Mouse (Mus musculus) urinary bladder, postnatal 36 days (tissue): ENCODE results near the gene Rbpj.
"Not testable (repeated sequence)": the region's sequence is repeated elsewhere in the genome, so short reads cannot be mapped to it uniquely, and the experiment has no call there.

Source experiments
- DNase-seq, 2 experiments: peaks; one replicate each; pipeline ENCODE4 v3.0.0; 2022; ENCODE audit warnings: low spot score in 2 of 2, mixed read lengths in 1 of 2

Gene Rbpj

GRCm38 (mm10) chr5:53550329-53550728 lies 84.4 kb downstream of the Rbpj start:
- DNase-seq: not testable (repeated sequence)

- DNase-seq: peak in 1 of 2 experiments; percentile 19
These were observed 85.4 kb downstream of the Rbpj start for GRCm38 (mm10) chr5:53551394-53551793.

- no peak for DNase-seq
These were observed 86.0 kb downstream of the Rbpj start for GRCm38 (mm10) chr5:53551910-53552309.

DNA sequence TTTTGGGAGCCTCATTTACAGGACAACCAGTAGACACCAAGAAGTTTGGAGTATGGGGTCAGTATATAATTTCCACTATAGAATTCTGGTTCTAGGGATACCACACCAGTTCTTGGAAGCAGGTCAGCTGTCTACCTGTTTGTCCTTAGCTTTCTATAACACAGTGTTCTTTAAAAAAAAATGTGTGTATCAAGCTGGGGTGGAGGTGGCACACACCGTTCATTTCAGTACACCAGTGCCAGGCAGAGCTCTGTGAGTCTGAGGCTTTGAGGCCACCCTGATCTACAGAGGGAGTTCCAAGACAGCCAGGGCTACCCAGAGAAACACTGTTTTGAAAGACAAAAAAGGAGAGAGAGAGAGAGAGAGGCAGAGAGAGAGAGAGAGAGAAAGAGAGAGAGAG lies 87.3 kb downstream of the Rbpj start:
- no peak for DNase-seq

- no peak for DNase-seq
These were observed 88.2 kb downstream of the Rbpj start for GRCm38 (mm10) chr5:53554180-53554579.

DNA sequence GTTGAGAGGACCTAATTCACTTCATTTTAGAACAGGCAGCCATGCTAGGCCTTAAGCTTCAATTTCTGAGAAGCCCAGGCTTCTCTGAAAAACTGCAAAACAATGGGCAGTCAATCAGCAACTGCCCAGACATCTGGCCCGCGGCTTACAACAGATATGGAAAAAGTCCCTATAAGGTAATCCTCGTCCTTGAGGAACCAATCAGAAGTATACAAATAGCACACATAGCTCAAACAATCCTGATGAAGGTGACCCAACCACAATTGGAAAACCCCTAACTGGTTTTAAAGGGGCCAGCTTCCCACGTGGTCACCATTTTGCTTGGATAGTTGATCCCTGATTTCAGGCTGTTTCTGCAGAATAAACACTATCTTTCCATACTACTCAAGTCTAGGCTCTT lies 89.0 kb downstream of the Rbpj start:
- DNase-seq: no peak

GRCm38 (mm10) chr5:53555474-53555873 lies 89.5 kb downstream of the Rbpj start:
- no peak for DNase-seq

- DNase-seq: no peak
These were observed 90.0 kb downstream of the Rbpj start for GRCm38 (mm10) chr5:53555929-53556328.

DNA sequence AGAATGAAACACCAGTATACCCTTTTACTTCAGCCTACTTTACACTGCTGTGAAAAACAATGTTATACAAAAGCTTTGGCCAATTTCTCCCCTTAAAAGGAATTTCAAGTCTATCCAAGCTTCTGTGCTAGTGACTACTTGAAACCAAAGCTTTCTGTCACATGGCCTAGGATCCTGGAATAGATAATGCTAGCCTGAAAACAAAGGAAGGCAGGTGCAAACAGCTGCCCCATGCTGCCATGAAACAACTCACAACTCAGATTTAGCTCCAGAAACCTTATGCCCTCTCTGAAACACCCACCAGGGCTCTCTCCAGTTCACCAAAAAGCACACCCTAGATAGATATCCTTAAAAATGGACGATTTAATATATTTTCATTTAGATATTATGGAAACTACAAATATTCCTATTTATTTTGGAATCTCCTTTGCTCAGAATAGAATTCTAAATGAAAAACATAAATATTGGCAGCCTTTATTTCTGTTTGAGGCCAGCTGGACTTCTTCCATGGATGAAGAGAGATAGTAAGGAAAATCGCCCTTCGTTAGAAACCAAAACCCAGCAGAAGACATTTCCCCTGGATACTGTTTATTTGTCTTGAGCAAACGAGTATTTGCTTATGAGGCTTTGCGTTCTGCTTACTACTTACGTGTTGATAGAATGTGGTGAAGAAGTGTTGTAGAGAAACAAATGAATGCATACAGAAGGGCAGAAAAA lies 91.8 kb downstream of the Rbpj start:
- DNase-seq: no peak

- DNase-seq: no peak
These were observed 95.2 kb downstream of the Rbpj start for GRCm38 (mm10) chr5:53561160-53561559.

DNA sequence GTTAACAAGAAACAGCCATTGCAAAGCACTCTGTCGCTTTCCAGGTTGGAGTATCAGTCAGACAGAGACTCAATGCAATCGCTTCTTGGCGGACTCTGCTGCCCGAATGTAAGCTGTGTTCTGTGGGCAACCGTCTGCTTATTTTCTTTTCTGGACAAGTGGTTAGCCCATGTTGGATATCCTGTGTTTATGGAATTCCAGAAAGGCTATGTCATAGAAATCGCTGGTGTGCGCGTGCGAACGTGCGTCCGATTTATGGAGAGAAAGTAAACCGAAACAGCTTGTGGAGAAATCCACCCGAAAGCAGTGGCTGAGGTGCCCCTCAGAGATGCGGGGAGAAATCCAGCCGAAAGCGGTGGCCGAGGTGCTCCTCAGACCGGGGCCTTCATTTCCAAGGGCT lies 98.4 kb downstream of the Rbpj start:
- DNase-seq: no peak

GRCm38 (mm10) chr5:53565213-53565794 lies 99.4 kb downstream of the Rbpj start:
- no peak for DNase-seq

DNA sequence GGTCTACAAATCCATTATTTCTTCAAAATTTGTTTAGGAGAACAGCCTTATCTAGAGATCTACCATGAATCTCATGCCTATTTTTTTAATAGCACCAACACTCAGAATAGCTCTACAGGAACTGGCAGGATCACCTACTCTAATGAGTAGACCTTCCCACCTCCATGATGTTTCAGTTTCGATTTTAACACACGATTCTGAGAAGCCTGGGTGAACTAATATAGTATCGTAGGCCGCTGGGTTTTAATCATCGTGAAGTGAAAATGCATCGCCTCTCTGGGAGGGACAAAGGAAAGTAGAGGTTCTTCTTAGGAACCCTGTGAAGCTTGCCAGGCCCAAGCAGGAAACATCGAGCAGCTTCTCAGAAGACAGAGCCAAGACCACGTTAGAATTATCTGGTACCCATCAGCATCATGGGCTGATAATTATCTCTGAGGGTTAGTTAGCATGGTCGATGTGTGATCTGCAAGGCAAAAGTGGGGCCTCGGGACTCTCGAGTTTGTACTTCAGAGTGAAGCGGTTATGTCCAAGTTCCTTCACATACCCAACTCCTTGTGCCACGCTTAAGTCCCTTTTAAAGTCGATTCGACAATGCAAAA lies 100.6 kb downstream of the Rbpj start:
- no peak for DNase-seq

DNA sequence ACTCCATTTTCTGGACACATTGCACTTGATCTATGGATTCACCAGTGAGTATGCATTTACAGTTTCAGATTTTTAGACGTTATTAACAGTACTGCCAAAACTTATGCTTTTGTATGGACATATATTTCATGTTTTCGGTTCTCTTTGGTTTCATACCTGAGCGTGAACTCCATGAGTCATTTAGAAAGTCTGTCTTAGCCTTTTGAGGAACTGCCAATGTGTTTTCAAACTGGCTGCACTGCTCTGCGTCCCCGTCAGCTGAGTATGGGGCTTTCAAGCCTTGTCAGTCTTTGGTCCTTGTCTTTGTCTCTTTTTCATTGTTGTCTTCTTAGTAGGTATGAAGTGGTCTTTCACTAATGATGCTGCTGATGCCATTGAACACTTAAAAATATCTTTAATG lies 106.5 kb downstream of the Rbpj start:
- no peak for DNase-seq

- DNase-seq: no peak
These were observed 109.0 kb downstream of the Rbpj start for GRCm38 (mm10) chr5:53574883-53575442.

- DNase-seq: no peak
These were observed 111.4 kb downstream of the Rbpj start for GRCm38 (mm10) chr5:53577272-53577889.

DNA sequence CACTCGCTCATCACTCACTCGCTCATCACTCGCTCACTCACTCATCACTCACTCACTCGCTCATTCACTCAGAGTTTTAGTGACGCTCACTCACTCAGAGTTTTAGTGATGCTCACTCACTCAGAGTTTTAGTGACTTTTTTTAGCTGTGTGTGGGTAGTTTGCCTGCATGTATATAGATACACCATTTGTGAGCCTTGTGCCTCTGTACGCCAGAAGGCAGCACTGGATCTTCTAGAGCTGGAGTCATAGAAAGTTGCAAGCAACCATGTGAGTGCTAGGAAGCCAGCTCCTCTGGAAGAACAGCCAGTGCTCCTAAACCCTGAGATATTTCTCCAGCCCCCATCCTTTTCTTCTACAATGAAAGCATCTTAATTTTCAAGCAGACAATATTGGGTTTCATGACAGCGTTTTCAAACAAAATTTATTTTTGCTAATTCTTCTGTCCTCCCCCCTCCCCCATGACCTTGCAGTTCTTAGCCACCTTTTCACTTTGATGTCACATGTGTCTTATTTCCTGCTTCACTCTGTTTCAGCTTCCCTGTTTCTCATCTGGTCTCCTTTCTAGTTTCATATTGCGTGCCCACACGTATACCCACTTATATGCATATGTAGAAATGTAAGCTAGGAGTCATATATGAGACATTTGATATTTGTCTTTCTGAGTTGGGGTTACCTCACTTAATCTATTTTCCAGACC lies 118.3 kb downstream of the Rbpj start:
- DNase-seq: no peak

DNA sequence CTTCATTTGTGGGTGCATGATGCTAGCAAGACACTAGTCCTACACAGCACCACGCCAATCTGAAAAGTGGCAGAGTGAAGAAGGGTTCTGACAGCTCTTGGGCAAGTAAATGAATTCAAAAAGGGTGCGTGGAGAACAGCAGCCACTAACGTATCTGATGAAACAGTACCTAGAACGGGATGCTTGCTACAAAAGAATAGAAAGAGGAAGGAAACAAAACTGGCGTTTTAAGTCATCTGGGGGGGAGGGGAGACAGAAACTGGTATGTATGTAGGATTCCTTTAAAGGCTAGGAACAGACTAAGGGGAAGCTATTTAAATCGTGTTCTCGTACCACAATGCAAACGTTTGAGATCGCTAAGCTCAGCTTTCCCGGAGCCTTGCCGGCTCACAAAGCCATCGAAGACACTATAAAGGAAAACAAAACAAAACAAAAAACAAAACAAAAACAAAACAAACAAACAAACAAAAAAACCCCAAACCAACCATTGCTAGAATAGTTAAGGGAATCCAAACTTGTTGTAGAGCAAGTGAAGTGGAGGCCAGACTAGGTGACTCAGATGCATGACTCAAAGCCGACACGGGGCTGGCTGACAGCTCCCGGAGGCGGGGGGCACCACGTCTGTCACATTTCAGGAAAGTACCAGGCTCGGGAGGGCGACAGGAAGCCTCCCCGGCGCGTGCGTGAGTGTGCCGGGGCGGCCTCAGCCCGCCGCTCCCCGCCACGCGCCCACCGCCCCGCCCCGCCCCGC lies 122.6 kb downstream of the Rbpj start:
- no peak for DNase-seq

GRCm38 (mm10) chr5:53589172-53589960 lies 123.4 kb downstream of the Rbpj start:
- peak; percentile 94 to 96 for DNase-seq

- DNase-seq: peak; percentile 98 to 99
These were observed 124.3 kb downstream of the Rbpj start for GRCm38 (mm10) chr5:53590179-53590765.
